Mouse (Mus musculus): ENCODE results near the gene Gm39566. TPM values are rescaled to one million over a fixed set of nuclear protein-coding genes. Genes with fewer than 3 reads are reported as not detected.
A peak's percentile ranks its signal among the peaks of the same experiment; 100 is the strongest.

Gm39566 gene
- polyA plus RNA-seq, 1 experiment from 2014 or later: not detected

DNA sequence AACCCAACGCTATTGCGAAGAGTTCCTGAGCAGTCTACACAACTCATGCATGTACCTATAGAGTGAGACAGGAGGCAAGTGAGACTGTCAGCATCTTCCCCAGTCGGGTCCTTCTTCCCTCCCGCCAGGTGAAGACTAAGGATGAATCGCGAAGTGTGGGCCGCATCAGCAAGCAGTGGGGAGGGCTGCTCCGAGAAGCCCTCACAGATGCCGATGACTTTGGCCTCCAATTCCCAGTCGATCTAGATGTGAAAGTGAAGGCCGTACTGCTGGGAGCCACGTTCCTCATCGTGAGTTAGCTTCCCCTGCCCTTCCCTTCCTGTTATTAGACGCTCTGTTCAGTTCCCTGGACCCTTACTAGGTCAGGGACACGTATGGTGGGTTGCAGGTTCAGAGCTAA, 34.8 kb upstream of the Gm39566 start:
- H3K27me3 ChIP-seq (ENCODE audit: control insufficient read depth, insufficient read depth, low read length): no peaks in the 10 kb centered on the region
- H3K36me3 ChIP-seq (ENCODE audit: control insufficient read depth, insufficient read depth, low read length): peaks cover 3% of the 10 kb centered on the region; the same call in 1 of the 2 replicates
- H3K4me3 ChIP-seq (ENCODE audit: low read depth, low read length): no peak overlapping the region
- H3K27ac ChIP-seq (ENCODE audit: low read depth, low read length): no peak overlapping the region
- ATAC-seq (replicated peaks; ENCODE audit: low FRiP score) (no peak), DNase-seq (ENCODE audit: low spot score) (no peak)
- peaks cover 5% of the 10 kb centered on the region; the same call in 1 of the 2 replicates for H3K4me1 ChIP-seq (replicated peaks; ENCODE audit: control insufficient read depth, insufficient read depth, low read length)
- H3K9ac ChIP-seq (ENCODE audit: low read length): no peak overlapping the region
- WGBS: 94% methylated on average over 15 of the region's 15 CpGs
- H3K9me3 ChIP-seq (ENCODE audit: control insufficient read depth, low read length): no peaks in the 10 kb centered on the region
- no peak overlapping the region for H3K4me2 ChIP-seq (ENCODE audit: low read depth, low read length, severe bottlenecking)

DNA sequence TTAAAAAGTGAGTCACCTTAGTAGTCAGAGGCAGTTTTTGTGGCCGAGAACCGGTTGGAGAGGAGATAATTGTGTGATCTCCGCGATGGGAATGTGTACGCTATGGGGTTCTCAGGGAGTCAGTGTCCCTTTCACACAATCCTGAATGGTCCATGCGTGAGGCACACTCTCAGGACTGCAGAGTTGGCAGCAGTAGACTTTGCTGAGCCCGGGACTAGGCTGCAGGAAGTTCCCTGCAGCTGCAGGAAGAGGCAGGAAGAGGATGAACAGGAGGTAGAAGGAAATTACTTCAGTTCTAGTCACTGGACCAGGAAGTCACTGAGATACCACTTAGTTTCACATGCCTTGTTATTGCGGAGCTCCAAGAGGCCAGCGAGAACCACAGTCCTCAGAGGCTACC, 34.0 kb upstream of the Gm39566 start:
- Histone ChIP-seq H3K4me3 (ENCODE audit: low read depth, low read length) (no peak overlapping the region), H3K27me3 (ENCODE audit: control insufficient read depth, insufficient read depth, low read length) (no peaks in the 10 kb centered on the region), H3K4me2 (ENCODE audit: low read depth, low read length, severe bottlenecking) (no peak overlapping the region), H3K27ac (ENCODE audit: low read depth, low read length) (no peak overlapping the region), H3K4me1 (replicated peaks; ENCODE audit: control insufficient read depth, insufficient read depth, low read length) (peaks cover 5% of the 10 kb centered on the region; the same call in 1 of the 2 replicates), H3K9me3 (ENCODE audit: control insufficient read depth, low read length) (no peaks in the 10 kb centered on the region), H3K9ac (ENCODE audit: low read length) (no peak overlapping the region), H3K36me3 (ENCODE audit: control insufficient read depth, insufficient read depth, low read length) (peaks cover 3% of the 10 kb centered on the region; the same call in 1 of the 2 replicates)
- no peak for DNase-seq (ENCODE audit: low spot score)
- no peak for ATAC-seq (replicated peaks; ENCODE audit: low FRiP score)
- WGBS: 91% methylated on average over 9 of the region's 9 CpGs

DNA sequence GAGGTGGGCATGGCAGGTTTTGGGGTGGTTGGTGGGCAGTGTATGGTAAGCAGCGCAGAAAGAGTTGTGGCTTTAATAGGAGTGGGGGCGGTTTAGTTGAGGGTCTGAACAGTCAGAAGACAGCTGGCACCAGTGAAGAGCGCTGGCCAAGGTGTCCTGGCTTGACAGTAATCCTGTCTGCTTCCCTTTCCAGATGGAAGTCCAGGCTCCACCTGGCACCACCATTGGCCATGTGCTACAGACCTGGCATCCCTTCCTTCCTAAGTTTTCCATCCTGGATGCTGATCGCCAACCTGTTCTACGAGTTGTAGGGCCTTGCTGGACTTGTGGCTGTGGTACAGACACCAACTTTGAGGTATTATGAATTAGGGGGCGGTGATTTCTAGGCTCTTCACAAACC, 32.9 kb upstream of the Gm39566 start:
- Histone ChIP-seq H3K4me3 (ENCODE audit: low read depth, low read length) (no peak overlapping the region; the same call in 1 of the 2 replicates), H3K36me3 (ENCODE audit: control insufficient read depth, insufficient read depth, low read length) (peaks cover 3% of the 10 kb centered on the region; the same call in 1 of the 2 replicates), H3K4me2 (ENCODE audit: low read depth, low read length, severe bottlenecking) (no peak overlapping the region), H3K27ac (ENCODE audit: low read depth, low read length) (no peak overlapping the region), H3K27me3 (ENCODE audit: control insufficient read depth, insufficient read depth, low read length) (no peaks in the 10 kb centered on the region), H3K9ac (ENCODE audit: low read length) (no peak overlapping the region), H3K4me1 (replicated peaks; ENCODE audit: control insufficient read depth, insufficient read depth, low read length) (peaks cover 5% of the 10 kb centered on the region; the same call in 1 of the 2 replicates), H3K9me3 (ENCODE audit: control insufficient read depth, low read length) (no peaks in the 10 kb centered on the region)
- ATAC-seq (replicated peaks; ENCODE audit: low FRiP score) (no peak), DNase-seq (ENCODE audit: low spot score) (no peak)
- WGBS: over 99% methylated on average over 6 of the region's 6 CpGs

DNA sequence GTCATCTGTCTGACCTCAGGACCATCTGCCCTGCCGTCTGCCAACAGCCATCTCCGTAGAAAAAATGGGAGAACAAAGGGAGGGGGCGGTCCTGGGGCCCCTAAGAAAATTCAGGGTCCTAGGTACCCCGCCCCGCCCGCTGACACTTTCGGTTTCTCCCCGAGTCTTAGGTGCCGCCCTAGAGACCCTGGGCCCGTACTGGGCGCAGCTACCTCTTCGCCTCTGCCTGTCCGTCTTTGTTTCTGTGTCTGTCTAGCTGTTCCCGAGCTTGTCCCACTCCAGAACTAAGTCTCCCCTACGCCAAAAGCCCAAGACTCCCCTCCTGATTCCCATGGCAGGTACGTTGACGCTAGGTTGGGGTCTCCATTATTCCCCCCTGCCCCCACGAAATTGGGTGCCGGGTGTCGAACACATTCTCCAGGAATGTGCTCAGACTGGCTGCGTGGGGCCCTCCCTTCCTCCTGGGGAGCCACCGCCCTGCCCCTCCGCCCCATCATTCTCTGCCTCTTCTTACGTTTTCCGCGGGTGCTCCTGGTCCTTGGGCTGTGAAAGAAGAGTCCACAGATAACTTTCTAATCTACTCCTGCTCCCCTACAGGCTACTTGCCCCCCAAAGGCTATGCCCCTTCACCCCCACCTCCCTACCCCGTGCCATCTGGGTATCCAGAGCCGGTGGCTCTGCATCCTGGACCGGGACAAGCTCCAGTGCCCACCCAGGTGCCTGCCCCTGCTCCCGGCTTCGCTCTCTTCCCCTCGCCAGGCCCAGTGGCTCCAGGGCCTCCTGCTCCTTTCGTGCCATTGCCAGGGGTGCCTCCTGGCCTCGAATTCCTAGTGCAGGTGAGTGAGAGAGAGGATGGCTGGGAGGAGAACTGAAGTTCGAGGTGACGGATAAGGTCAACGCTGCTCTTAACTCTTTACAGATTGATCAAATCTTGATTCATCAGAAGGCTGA, 31.9 kb upstream of the Gm39566 start:
- Histone ChIP-seq H3K9ac (ENCODE audit: low read length) (peak overlapping the region; percentile 75), H3K4me3 (ENCODE audit: low read depth, low read length) (peak overlapping the region; percentile 55), H3K4me1 (replicated peaks; ENCODE audit: control insufficient read depth, insufficient read depth, low read length) (peaks cover 5% of the 10 kb centered on the region; the same call in 1 of the 2 replicates), H3K4me2 (ENCODE audit: low read depth, low read length, severe bottlenecking) (peak overlapping the region; percentile 84), H3K9me3 (ENCODE audit: control insufficient read depth, low read length) (no peaks in the 10 kb centered on the region), H3K36me3 (ENCODE audit: control insufficient read depth, insufficient read depth, low read length) (peaks cover 3% of the 10 kb centered on the region; the same call in 1 of the 2 replicates), H3K27me3 (ENCODE audit: control insufficient read depth, insufficient read depth, low read length) (no peaks in the 10 kb centered on the region), H3K27ac (ENCODE audit: low read depth, low read length) (peak overlapping the region; percentile 94)
- ATAC-seq (replicated peaks; ENCODE audit: low FRiP score): peak; percentile 59
- no peak for DNase-seq (ENCODE audit: low spot score)
- WGBS: 13% methylated on average over 37 of the region's 37 CpGs

DNA sequence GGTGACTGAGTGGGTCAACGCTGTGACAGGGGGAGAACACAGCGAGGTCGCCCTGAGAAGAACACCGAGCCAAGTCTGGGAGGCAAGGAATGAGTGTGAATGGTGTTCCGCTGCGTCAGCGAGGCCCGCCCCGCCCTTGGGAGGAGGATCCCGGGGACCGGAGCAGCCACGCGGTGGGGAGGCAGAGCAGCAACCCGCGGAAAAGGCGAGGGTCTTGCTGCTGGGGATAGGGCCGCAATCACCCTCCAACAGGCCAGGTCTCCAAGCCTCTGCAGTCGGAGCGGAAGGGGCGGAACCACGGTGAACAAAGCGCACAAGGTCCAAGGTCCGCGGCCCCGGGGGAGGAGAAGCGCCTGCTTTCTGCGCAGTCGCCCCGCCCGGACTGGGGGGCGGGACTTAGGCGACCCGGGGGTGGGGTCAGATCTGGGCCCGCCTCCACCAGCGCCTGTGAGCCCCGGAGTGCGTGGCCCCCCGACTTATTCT, 31.1 kb upstream of the Gm39566 start, which contains the start of gene Plscr3:
Gene Plscr3 (plus strand): TSS at position 179 of the 483 bp plus-strand sequence.
- H3K9ac ChIP-seq (ENCODE audit: low read length): peak within 1 kb of the TSS; percentile 75
- peak within 1 kb of the TSS; percentile 94 for H3K27ac ChIP-seq (ENCODE audit: low read depth, low read length)
- peak within 1 kb of the TSS; percentile 55 for H3K4me3 ChIP-seq (ENCODE audit: low read depth, low read length)
- H3K27me3 ChIP-seq (ENCODE audit: control insufficient read depth, insufficient read depth, low read length): no peaks in the 10 kb centered on the region
- under 1% methylated on average over 38 of the region's 38 CpGs for WGBS
- H3K9me3 ChIP-seq (ENCODE audit: control insufficient read depth, low read length): no peaks in the 10 kb centered on the region
- H3K4me2 ChIP-seq (ENCODE audit: low read depth, low read length, severe bottlenecking): peak within 1 kb of the TSS; percentile 84
- peaks cover 5% of the 10 kb centered on the region; the same call in 1 of the 2 replicates for H3K4me1 ChIP-seq (replicated peaks; ENCODE audit: control insufficient read depth, insufficient read depth, low read length)
- DNase-seq (ENCODE audit: low spot score) (peak; percentile 96), ATAC-seq (replicated peaks; ENCODE audit: low FRiP score) (peak; percentile 88)
- peaks cover under 1% of the 10 kb centered on the region; the same call in 1 of the 2 replicates for H3K36me3 ChIP-seq (ENCODE audit: control insufficient read depth, insufficient read depth, low read length)

DNA sequence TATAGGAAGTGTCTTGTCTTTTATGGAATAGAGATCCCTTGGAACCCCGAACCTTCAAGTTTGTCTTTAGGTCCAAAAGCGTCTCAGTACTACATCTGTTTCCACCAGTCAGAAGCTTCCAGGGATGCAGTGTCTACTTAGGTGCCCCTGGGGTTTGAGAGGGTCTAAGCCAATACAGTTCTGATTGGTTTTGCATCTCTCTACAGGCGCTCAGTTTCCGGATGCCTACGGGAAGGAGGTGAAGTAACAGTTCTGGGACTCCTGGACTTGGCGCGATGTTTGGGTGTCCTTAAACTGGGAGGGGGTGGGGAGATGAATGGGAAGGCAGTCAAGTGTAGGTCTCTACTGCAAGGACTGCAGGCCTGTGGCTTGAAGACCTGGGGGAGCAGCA, 23.6 kb upstream of the Gm39566 start:
- WGBS: 1% methylated on average over 7 of the region's 7 CpGs
- H3K36me3 ChIP-seq (ENCODE audit: control insufficient read depth, insufficient read depth, low read length): no peaks in the 10 kb centered on the region
- peak overlapping the region; percentile 73 for H3K4me2 ChIP-seq (ENCODE audit: low read depth, low read length, severe bottlenecking)
- DNase-seq (ENCODE audit: low spot score) (no peak), ATAC-seq (replicated peaks; ENCODE audit: low FRiP score) (peak; percentile 4)
- H3K4me3 ChIP-seq (ENCODE audit: low read depth, low read length): peak overlapping the region; percentile 73
- peaks cover 30% of the 10 kb centered on the region for H3K4me1 ChIP-seq (replicated peaks; ENCODE audit: control insufficient read depth, insufficient read depth, low read length)
- peak overlapping the region; percentile 58 for H3K9ac ChIP-seq (ENCODE audit: low read length)
- H3K27me3 ChIP-seq (ENCODE audit: control insufficient read depth, insufficient read depth, low read length): no peaks in the 10 kb centered on the region; the same call in 1 of the 2 replicates
- H3K27ac ChIP-seq (ENCODE audit: low read depth, low read length): peak overlapping the region; percentile 48; the same call in 1 of the 2 replicates
- no peaks in the 10 kb centered on the region for H3K9me3 ChIP-seq (ENCODE audit: control insufficient read depth, low read length)

DNA sequence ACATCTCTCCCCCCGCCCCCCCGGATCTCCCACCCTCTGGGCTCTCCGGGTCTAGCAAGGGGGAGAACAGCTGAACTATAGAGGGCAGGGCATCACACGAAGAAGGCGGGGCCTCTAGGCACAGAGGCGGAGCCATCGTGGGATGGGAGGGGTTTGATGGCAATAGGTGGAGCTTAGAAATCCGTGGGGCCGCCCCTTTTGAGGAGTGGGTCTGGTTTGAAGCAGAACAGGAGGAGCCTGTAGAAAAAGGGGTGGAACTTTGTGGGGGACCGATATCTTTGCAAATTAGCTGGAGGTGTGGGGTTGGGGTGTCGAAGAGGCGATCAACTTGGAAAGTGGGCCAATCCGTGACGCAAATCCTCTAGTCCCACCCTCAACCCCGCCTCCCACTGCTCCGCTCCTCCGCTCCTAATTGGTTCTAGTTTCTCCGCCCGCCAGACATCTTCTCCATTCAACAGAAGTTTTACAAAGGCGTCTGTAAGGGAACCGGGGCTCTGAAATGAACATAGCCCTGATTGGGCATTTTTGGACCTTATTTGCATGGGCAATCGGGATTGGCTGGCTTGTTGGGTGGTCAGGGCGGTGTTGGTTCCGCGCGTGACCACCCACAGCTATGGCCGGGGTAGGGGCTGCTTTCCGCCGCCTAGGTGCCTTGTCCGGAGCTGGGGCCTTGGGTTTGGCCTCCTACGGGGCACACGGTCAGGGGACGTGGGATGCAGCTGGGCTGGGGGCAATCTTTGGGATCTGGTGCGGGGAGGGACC, 23.0 kb upstream of the Gm39566 start, which contains the start of gene Tmem256:
Gene Tmem256 (plus strand): TSS at position 563 of the 762 bp plus-strand sequence.
- Histone ChIP-seq H3K27me3 (ENCODE audit: control insufficient read depth, insufficient read depth, low read length) (no peaks in the 10 kb centered on the region; the same call in 1 of the 2 replicates), H3K4me1 (replicated peaks; ENCODE audit: control insufficient read depth, insufficient read depth, low read length) (peaks cover 30% of the 10 kb centered on the region), H3K9me3 (ENCODE audit: control insufficient read depth, low read length) (no peaks in the 10 kb centered on the region), H3K9ac (ENCODE audit: low read length) (peak within 1 kb of the TSS; percentile 89), H3K4me2 (ENCODE audit: low read depth, low read length, severe bottlenecking) (peak within 1 kb of the TSS; percentile 92), H3K36me3 (ENCODE audit: control insufficient read depth, insufficient read depth, low read length) (no peaks in the 10 kb centered on the region), H3K27ac (ENCODE audit: low read depth, low read length) (peak within 1 kb of the TSS; percentile 83), H3K4me3 (ENCODE audit: low read depth, low read length) (peak within 1 kb of the TSS; percentile 73)
- DNase-seq (ENCODE audit: low spot score): peak; percentile 97
- peak; percentile 87 for ATAC-seq (replicated peaks; ENCODE audit: low FRiP score)
- WGBS: under 1% methylated on average over 34 of the region's 34 CpGs

DNA sequence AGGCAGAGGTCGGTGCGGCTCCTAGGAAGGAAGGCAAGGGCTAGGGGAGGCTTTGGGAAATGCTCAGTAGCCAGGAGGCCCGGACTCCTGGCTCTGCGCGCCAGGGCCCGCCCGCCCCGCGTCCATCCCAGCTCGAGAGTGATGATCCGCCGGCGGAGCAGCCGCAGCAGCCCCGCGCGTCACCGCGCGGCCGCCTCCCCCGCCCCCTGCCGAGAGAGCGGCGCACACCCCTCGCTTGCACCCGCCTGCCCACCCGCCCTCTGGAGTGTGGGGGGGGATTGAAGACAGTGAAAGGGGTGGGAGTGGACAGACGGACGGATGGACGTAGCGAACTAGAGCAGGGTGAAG, 22.5 kb upstream of the Gm39566 start, which contains the start of gene Nlgn2:
Gene Nlgn2 (minus strand): TSS at position 181 of the 348 bp plus-strand sequence.
- peak; percentile 44; the same call in 1 of the 2 replicates for ATAC-seq (replicated peaks; ENCODE audit: low FRiP score)
- under 1% methylated on average over 24 of the region's 32 CpGs for WGBS
- no peaks in the 10 kb centered on the region for H3K36me3 ChIP-seq (ENCODE audit: control insufficient read depth, insufficient read depth, low read length)
- no peak for DNase-seq (ENCODE audit: low spot score)
- peak within 1 kb of the TSS; percentile 89 for H3K9ac ChIP-seq (ENCODE audit: low read length)
- peak within 1 kb of the TSS; percentile 83 for H3K27ac ChIP-seq (ENCODE audit: low read depth, low read length)
- peaks cover 30% of the 10 kb centered on the region for H3K4me1 ChIP-seq (replicated peaks; ENCODE audit: control insufficient read depth, insufficient read depth, low read length)
- H3K9me3 ChIP-seq (ENCODE audit: control insufficient read depth, low read length): no peaks in the 10 kb centered on the region
- peak within 1 kb of the TSS; percentile 92 for H3K4me2 ChIP-seq (ENCODE audit: low read depth, low read length, severe bottlenecking)
- H3K4me3 ChIP-seq (ENCODE audit: low read depth, low read length): peak within 1 kb of the TSS; percentile 73
- H3K27me3 ChIP-seq (ENCODE audit: control insufficient read depth, insufficient read depth, low read length): no peaks in the 10 kb centered on the region; the same call in 1 of the 2 replicates

All from forebrain, embryonic 11.5 days (tissue).